Mouse (Mus musculus) CD4-positive, CD25-positive, alpha-beta regulatory T cell, adult 2 months (primary cell): ENCODE measurements around the gene Ifit2.
"Not testable (repeated sequence)": the region's sequence is repeated elsewhere in the genome, so short reads cannot be mapped to it uniquely, and the experiment has no call there.

Experiments used
- DNase-seq: peaks from one replicate; pipeline ENCODE4 v3.0.0-alpha.2; 2012; ENCODE audit warnings: low read depth, low spot score

The Ifit2 gene

DNA sequence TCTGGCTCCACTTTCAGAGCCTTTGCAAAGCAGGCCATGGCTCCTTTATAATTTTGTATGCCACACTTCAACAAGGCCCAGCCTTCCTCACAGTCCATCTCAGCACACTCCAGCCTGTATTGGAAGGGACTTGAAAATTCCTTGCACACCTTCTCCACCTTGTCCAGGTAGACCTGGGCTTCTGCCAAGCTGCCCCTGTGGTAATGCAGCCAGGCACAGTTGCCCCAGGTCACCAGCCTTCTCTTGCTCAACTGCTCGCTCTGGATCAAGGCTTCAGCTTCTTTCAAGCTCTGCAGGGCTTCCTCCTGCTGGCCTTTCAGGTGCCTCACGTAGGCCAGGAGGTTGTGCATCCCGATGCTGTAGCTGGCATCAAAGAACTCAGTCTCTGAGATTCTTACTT lies 44.0 kb downstream of the Ifit2 start:
- not testable (repeated sequence) for DNase-seq

DNA sequence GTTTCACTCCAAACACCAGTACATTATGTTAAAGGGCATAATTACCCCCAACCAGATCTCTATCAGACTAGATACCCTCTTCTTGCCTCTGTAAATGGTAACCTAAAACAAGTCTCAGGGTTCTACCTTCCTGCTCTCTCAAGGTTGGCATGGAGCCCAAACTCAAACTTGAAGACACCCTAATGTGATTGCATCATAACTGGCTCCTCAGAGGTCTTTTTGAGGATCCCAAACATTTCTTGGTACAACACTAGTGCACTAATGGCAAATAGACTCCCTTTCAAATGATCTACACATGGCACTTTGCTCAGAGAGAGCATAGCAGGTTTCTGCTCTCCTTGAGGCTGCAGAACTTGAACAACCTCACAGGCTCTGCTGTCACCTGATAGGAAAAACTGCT lies 46.3 kb downstream of the Ifit2 start:
- peak; percentile 52 for DNase-seq

DNA sequence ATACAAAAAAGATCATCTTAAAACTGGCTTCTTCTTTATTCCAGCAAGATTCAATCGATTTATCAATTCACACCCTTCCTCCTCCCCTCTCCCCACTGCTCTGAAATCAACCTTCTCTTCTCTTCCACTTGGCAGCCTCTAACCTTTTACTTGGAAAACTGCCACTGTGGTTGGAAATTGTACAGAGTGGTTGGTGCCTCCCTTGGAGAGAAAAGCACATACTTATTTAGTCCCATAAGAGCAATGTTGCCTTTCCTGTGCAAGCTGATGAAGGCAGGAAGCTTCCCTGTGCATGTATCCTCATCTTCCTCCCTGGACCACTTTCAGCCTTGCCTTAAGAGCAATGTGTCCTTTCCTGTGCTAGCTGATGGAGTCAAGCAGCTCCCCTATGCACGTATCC lies 47.8 kb downstream of the Ifit2 start:
- DNase-seq = peak; percentile 25

DNA sequence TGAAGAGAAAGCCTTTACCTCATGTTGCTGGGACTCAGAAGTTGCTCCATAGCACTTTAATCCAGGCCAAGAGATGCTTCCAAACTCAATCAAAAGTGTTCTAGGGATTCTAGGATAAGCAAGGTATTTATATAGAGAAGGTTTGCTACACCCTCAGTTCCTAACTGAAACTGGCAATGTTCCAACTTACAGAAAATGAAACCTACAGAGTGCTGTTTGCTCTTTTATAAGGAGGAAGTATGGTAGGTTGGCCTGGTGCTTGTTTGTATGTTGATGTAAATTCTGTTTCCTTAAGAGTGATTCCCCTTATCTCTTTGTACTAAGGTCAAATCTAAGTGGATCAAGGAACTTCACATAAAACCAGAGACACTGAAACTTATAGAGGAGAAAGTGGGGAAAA lies 48.8 kb downstream of the Ifit2 start:
- peak; percentile 82 for DNase-seq

DNA sequence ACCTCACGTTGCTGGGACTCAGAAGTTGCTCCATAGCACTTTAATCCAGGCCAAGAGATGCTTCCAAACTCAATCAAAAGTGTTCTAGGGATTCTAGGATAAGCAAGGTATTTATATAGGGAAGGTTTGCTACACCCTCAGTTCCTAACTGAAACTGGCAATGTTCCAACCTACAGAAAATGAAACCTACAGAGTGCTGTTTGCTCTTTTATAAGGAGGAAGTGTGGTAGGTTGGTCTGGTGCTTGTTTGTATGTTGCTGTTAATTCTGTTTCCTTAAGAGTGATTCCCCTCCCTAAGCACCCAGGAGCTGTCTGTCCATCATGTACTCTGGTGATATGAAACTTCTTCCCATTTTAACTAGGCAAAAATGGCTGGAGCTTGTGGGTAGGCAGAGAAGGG lies 51.4 kb downstream of the Ifit2 start, which contains the start of gene Ifit1bl1:
Gene Ifit1bl1, minus strand, starts transcription at position 69 of the 400 bp plus-strand sequence.
- DNase-seq = peak; percentile 79

DNA sequence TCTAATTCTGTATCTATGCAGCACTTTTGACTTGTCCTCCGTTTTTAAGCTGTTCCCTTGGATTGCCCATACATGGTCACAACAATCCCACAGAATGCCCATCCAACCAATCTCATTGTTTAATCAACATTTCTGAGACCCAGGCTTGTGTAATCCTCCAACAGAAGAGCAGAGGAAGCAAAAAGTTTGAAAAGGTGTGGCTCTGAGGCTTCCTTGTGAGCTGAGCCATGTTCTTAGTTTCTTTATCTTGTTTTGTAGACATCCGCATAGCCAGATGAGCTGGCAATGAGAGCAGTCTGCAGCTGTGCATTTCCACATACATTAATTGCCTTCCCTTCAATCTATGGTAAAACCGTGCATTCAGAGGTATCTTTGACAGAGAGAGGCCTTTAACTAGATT lies 55.0 kb downstream of the Ifit2 start:
- peak; percentile 56 for DNase-seq

DNA sequence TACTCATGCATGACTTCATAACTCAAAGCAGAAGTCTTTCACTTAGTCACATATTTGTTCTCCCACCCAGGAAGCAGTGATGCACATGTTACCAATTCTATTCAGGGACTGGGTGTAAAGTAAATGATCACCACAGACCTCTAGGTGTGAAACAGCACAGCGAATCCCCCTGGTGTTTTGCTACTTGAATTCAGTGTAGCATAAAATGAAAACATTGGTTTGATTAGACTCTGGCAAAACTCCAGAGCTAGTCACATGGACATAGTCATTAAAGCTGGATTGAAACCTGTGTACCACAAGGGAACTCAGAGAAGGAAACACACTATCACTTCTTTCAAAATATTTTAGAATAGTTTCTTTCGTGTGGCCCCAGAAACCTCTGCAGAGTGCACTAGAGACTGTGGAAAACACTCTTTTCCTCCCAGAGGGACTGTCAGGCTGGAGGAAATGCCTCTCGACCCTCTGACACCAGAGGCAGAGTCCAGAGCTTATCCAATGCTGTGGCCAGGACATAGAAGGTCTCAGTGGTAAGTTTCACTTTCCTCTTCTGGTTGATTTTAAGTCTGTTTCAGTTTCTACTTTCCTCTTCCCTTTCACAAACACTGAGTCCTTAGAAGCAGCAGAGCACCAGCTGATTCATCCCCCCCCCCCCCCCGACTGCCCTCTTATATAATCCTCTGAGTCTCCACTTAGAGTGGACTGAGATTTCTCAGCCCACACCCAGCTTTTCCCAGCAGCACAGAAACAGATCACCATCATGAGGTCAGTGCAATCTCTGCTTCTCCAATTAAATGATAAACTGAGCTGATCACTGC lies 57.0 kb downstream of the Ifit2 start, which contains the start of gene Ifit3b:
Gene Ifit3b, plus strand, starts transcription at position 734 of the 815 bp plus-strand sequence.
- peak; percentile 45 for DNase-seq

DNA sequence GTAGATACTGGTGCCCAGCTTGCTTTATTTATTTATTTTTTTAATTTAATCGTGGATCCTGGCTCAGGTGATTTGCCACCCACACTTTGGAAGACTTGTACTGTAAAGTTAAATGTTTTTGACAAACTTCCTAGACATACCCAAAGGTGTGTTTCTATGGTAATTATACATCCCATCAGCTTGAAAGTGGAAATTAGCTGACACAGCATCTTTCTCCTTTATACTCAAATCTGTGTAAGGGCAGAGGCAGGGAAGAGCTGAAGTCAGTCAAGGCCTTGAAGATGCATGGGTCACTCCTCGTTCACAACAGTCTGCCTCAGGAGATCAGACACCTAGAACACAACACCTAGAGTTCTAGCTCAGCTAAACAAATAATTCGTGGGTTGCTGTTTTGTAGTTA lies 59.6 kb downstream of the Ifit2 start:
- DNase-seq = not testable (repeated sequence)

DNA sequence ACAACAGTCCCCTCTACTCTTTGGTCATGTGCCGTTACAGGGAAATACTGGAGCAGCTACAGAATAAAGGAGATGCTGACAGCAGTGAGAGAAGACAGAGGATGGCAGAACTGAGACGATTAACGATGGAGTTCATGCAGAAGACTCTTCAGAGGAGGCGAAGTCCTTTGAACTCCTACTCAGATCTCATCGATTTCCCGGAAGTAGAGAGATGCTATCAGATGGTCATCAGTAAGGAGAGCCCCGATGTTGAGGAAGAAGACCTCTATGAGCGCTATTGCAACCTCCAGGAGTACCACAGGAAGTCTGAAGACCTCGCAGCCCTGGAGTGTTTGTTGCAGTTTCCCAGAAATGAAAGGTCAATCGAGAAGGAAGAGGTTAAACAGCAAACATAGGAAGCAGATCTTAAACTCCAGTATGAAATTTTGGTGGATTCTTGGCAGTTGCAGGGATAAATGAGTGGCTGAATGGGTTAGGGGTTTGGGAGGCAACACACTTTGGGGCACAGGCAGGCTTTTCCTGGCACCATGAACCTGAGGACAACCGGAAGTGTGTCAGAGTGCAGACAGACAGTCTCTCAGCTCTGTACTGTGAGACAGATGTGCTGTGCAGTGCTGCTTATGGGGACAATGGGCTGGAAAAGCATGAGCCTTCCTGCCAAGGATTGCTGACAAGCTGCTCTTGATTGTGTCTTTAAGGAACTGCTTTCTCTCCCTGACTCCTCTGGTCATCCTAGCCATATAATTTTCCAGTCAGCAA lies 61.9 kb downstream of the Ifit2 start:
- peak; percentile 36 for DNase-seq

DNA sequence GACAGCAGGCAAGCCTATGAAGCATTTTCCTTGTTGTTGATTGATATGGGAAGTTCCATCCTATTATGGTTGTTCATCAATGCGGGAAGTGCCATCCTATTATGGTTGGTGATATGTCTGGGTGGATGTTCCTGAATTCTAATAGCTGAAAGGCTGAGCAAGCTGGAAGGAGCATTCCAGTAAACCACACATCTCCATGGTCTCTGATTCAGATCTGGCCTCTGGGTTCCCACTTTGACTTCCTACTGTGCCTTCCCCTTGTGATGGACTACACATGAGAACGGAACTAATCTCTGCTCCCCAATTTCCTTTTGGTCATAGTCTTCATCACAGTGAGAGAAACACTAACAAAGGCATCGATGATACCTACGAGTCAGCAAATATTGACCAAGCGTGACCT lies 70.4 kb downstream of the Ifit2 start:
- no peak for DNase-seq

DNA sequence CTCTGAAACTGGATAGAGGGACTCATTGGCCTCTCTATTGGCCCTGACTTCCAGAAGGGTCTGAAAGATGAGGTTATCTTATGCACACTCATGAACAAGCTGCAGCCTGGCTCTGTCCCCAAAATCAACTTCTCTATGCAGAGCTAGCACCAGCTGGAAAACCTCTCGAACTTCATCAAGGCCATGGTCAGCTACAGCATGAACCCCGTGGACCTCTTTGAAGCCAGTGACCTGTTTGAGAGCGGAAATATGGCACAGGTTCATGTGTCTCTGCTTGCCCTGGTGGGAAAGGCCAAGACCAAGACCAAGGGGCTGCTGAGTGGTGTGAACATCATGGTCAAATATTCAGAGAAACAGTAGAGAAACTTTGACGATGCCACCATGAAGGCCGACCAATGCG lies 73.3 kb downstream of the Ifit2 start:
- no peak for DNase-seq

DNA sequence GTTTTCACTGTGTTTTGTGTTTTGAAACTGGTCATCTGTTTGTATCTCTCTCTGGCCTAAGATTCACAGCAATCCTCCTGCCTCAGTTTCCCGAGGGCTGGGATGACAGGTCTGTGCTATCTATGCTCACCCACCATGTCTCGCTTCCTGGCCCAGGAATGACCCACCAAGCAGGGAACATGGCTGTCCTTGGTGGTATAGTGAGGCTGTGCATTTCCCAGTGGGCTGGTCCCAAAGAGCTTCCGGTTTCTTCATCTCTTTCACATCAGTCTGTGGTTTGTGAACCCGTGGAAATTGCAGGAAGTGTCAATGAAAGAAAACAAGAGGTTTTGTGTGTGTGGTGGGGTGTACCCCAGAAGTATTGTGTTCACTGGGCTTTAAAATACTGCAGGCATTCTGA lies 74.2 kb downstream of the Ifit2 start:
- DNase-seq = no peak
